Mouse (Mus musculus): ENCODE results near the gene Zbtb16. TPM values are rescaled to one million over a fixed set of nuclear protein-coding genes. Genes with fewer than 3 reads are reported as not detected.

Zbtb16 gene
- total RNA-seq, 2 experiments from 2014 or later: 33.5 to 62.9 TPM

DNA sequence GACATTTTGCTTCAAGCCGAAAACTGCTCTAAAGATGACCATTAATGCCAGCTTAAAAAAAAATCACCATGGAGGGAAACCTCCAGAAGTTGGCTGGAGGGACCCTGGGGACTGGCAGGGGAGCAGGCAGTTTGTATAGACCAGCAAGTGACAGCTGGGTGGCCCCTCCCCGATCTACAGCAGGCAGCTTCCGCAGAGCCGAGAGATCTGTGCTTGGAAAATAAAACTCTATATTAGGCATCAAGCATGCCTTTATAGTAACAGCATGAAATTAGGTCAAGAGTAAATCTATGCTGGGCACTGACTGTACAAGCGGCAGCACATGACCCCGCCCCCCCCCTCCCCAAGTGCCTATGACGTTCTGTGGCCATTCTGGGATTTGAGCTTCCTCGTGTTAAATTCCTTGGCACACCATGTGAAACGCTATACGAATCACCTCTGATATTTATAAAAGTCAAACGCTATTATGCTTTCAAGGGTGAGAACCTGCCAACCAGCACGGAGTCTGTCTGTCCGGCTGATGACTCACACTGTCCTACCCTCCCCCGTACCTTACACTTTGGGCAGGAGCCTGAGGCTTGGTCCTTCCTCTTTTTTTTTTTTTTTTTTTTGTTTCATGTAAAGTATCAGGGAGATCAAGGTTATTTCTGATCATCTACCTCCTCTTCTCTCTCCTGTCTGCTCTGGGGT is 128.7 kb downstream of the Zbtb16 start:
- DNase-seq: peak; percentile 54 to 59

DNA sequence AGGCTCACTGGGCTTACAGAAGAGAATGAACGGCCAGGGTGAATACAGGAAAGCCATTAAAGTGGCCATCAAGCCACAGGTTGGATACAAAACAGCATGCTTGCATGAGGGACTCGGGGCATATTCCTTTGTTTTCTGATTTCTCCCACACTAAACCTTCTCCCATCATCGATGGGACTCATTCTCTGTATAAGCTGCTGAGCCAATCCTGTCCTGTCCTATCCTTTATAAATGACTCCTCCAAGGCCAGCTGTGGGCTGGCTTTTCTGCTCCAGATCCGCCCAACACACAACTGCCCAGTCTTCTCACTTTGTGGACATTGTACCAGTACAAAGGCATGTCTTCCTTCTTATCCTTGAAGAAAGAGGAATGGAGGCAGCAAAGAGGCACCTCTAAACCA is 134.7 kb downstream of the Zbtb16 start:
- peak in 1 of 2 experiments; percentile 28 for DNase-seq

DNA sequence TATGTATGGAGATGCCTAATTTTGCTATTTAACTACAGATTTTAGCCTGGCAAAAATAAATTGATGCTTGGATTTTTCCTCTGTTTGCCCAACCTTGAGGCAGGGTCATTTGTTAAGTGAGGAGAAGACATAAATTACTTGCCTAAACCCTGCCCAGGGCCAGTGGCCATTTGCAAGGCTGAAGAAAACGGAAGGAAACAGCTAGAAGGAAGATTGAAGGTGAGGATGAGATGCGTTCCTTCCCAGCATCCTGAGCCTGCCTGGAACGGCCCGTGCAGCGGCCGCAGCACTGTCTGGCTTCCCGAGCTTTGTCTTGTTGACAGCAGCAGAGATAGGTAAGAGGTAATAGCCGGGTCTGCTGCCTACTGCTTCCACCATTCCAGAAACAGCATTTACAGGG is 135.2 kb downstream of the Zbtb16 start:
- DNase-seq: peak; percentile 39 to 48

DNA sequence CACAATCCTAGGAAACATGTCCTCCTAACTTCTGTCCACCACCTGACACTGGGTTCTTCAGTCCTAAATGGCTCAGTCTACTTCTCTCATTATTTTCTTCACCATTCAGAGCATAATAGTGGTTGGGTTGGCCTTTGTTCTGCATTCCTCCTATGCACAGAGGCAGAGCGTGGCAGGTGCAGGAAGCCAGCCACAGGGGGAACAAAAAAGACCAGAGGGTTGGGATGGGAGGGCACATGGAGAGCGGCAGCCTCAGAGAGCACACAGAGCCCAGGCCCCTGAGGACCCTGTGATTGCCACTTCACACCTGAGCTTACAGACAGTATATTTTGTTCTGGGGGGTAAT is 138.6 kb downstream of the Zbtb16 start:
- no peak for DNase-seq

DNA sequence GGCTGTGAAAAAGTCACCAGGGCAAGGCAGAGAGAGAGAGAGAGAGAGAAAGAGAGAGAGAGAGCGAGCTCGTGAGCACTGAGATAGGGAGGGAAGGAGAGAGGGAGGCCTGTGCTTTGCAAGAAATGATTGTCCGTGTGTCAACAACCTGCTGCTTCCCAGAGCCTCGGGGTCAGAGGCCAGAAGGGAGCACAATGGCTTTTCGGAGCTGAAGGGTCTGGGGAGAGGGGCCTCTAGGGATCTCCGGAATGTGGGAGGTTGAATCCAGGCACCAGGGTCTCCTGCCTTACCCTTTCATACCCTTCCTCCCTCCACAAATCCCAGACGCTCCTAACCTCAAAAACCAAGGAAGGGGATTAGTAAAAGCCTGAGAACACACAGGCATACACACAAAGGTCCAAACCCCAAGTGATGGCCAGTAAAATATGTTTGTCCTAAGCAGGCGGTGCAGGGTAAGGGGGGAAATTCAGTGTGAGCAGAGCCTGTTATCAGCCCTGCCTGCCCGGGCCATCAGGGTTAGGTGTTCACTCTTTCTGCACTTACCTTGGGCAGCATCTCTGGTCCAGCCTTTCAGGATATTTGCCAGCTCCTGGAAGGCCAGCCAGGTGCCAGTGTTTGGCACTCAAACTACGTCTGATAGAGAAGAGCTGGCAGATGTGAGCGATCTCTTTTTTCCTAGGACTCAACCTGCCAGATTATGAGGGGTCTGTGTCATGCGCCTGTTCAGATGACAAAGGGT is 139.1 kb downstream of the Zbtb16 start:
- no peak for DNase-seq

DNA sequence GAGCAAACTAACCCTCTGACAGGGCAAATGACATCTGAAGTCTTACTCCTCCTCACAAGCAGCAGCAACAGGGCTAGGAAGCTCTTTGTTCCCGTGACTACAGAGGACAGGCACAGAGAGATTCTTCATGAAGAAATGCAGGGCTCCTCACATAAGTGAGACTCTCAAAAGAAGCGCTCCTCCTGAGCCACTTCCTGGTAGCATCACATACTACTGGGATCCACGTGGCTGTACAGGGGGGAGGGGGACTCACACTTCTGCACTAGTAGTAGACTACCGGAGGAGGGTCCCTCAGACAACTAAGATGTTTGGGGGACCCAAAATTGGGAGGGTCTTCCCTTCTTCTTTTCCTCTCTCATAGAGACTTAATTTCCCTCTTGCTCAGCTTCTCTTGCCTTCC is 139.7 kb downstream of the Zbtb16 start:
- DNase-seq: no peak

DNA sequence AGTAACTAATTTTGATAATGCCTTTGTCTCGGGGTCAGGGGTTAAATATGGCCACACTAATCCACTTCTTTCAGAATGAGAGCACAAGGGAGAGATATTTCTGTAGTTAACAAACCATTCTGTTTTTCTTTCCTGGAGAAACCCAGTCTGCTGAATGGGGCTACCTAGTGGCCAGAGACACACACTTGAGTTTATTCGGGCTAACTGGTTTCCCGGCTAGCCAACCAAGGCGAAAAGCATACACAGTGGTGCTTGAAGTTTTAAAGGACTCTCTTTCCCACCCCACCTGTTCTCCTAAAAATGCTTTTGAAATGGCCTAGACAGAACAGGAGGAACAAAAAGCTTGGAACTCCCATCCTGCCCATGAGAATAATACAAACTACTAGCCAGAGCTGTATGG is 140.2 kb downstream of the Zbtb16 start:
- DNase-seq: no peak

DNA sequence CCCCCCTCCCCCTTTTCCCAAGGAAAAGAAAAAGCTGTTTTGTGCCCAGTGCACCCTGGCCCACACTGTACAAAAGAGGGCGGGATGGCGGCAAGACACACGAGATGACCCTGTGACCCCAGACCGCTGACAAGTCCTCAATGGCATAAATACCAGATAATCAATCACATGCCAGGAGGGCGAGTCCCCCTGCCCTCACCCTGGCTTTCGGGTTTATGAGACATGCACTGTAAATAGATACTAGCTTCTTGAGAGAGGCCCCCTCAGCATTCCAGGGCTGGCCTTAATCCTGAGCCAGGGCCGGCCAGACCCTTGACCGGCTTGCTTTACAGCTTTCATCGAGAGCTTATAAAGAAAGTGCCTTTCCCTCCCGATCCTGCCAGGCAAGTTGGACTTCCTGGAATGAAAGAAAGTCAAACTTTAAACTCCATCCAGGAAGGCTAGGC is 141.4 kb downstream of the Zbtb16 start:
- no peak for DNase-seq

DNA sequence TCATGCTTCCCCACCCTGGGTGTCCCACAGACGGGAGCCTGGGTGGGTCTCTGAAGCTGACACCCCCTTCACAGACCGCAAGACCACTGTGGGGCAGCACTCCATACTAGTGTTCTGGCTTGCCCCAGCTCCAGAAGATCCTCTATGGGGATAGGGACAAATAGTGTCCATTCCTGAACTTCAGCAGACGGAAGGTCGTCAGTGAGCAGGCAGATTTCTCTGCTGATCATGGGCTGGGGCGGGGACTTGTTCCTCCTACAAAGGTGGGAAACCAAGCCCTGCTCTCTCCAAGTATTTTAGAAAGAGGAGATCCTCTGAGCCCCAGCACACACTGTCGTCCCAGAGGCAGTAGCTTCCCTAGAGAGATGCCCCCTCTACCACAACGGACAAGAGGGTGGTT is 142.3 kb downstream of the Zbtb16 start:
- DNase-seq: no peak

DNA sequence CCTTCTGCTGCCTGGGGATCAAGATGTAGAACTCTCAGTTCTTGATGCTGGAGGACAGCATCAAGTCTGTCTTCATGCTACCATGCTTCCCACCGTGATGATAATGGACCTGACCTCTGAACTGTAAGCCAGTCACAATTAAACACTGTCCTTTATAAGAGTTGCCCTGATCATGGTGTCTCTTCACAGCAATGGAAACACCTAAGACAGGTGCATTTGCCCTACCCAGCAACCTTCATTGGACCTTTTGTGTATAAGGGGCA is 146.4 kb downstream of the Zbtb16 start:
- no peak for DNase-seq

DNA sequence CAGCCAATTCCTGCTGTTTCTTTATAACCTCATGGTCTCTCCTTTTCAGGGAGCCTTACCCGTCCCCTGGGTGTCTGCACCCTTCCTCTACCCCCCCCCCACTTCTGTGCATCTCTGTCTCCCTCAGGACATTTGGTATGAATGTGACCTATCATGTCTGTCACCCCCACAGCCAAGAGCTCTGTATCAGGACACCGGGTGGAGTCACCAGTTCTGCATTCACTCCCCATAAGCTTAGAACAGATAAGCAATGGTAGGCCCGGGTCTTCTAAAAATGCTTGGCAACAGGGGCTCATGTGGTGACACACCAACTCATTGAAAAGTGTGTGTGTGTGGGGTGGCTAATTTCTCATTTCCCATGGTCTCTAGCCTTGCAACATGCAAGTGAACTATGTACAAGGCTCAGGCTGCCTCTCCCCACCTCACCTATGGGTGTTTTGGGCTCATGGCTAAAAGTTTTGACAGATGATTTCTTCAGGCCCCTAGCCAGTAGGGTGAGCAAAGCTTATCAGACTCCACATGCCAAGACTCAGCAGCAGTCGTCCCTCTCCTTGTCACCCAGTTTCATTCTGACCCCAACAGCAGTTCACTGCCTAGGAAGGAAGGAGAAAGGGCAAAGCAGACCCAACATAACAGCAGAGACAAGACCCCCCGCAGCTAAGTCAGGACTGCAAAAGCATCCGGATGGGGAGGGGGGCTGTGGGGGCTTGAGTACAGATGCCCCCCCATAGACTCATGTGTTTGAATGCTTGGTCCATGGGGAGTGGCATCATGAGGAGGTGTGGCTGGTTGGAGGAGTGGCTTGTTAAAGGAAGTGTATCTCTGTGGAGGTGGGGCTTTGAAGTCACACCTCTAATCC is 146.9 kb downstream of the Zbtb16 start:
- DNase-seq: no peak

DNA sequence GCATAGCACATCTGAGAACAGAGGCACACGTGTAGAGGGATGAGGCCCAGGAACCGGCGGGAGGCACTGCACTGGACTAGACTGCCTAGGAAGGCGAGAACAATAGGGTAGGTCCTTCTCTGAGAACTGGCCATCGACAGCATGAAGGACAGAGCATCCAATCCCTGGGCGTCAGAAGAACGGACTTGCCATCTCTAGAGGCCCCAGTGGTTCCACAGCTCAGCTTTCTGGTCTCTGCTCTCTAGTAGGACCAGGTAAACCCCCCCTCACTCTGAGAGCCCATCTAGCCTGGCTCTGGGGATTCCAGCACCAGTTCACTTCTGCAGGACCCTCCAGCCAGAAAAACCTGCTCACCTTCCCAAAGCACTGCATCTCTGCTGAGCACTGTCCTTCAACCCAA is 148.1 kb downstream of the Zbtb16 start:
- DNase-seq: no peak

DNA sequence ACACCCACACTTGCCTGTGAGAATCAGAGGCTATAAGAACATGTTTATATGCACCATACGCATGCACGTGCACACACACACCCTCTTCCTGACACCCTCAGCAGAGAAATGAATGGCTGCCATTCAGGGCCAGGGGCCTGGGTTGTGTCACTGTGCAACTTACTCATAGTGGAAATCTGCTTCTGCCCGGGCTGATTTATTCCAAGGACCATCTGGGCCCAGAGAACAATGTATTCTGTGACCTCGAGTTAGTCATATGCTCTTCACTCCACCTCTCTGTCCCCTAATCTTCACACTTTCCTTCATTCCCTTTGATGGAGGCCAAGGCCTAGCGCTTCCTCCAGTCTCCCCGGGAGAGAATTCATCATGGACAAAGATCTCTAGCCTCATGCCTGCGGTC is 150.3 kb downstream of the Zbtb16 start:
- peak; percentile 65 to 67 for DNase-seq

DNA sequence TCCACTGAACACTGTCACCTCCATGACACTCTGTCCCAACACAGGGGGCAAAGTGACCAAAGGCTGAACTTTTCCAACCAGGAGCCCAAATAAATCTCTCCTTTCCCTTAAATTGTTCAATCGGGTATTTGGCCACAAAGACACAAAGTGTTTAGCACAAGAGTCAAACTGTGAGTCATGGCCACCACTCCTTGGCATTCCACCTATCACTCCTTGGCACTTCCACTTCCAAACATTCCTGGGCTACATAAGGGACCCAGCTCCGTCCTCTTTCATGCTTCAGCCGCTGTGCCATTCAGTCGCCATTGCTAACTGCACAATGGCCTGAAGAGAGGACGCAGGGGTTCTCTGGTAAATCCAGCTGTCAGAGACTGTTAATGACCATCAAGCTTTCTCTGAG is 151.9 kb downstream of the Zbtb16 start:
- DNase-seq: no peak

DNA sequence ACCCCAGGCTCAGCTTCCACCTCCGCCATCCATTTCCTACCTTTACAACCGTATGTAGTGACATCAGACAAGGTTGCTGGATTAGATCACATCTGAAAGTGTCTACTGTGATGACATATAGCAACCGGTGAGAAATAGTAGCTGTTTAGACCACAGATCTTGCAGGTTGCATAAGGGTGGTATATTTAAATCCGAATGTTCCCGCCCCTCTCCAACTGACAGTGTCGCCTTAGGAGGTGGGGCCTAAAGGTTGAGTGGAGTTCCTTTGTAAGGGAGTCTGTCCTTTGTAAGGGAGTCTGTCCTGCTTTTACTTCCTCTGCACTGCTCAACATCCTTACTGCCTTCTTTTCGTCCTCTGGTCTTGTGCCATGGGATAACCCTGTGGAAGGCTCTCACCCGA is 154.8 kb downstream of the Zbtb16 start:
- no peak for DNase-seq

DNA sequence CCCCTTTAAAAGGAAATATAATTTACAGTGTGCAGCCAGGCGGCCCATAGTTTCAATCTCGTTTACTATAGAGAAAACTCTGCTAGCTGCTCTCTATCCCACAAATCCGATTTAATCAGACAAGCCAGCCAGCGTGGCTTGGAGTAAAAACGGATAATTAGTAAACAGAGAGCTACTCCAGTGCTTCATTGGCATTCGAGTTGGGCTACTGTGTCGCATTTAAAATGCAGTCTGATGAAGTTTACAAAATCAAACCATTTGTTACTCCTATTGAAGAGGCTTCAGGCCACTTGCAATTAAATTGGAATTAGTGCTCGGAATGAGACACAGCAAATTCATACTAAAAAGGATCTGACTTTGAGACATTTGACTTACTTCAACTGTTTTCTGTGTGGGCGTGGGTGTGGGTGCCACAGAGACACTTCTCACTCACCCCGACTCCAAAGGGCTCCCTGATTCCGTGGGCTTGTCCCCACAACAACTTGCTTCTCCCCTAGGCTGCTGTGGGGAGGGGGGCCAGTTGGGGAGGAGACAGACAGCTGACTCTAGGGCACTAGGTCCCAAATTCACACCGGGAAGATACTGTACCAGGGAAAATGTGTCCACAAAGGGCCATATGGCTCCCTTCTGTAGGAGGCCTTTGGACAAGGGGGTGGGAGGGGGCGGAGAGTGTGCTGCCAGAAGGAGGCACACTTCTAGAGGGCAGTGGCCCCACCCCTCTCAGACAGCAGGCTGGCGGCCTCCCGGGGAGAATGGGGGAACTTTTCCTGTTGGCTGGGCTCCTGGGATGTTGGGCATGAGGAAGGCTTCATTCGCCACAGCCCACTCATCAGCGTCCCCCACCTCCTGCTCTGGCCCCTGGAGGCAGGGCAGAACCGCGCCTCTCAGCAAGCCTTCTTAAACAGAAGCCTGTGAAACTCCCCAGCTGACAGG is 157.3 kb downstream of the Zbtb16 start:
- no peak for DNase-seq

DNA sequence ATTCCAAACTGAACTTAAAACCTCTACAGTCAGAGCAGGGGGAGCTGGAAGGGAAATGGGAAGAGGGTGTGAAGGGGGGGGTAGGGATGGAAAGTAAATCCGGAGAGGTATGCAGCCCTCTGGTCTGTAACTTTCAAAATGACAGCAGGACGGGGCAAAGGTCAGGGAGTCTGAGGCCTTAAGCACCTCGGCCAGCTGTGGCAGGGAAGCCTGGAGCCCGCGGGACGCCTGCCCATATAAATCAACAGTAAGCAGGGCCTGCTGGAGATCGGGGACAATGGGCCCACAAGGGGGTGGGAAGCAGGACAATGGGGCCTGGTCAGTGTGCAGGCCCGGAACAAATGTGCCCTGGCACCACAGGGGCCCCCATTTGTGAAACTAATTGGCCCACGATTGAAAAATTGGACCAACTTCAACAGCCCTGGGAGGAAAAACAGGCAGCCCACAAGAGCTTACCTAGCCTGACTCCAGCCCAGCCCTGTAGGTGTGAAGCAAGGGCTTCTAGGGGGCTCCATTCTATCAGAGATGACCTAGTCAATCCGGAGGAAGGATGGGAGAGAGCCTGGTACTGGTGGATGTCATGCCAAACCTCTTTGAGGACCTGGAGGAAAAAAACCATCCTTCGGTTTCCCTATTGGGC is 160.8 kb downstream of the Zbtb16 start:
- DNase-seq: peak; percentile 18 to 27

DNA sequence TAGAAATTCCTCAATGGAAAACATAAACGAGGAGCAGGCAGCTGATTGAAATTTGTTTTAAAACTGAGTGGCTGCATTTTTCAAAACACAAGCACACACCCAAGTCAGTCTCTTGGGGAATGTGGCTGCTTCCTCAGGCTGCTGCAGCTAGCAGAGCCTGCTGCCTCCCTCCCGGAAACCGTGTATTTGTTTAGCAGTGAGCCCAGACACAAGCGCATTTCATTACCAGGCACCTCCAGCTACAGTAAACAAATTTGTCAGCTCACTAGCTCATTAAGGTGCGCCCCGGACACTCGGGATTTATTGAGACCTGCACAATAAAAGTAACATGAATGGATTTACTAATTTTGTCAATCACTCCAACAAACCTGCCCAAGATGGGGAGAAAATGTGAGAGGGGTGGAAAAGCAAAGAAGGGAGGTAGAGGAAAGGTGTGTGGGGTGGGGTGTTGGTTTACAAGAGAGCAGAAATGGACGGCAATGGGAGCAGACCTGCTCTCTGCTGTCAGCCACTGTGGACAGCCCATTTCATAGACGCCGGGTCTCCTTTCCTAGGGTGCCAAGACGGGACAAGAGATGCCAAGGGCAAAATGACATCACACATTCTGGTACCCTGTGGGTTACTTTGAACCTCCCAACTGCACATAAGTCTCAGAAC is 161.5 kb downstream of the Zbtb16 start:
- DNase-seq: peak in 1 of 2 experiments; percentile 23

DNA sequence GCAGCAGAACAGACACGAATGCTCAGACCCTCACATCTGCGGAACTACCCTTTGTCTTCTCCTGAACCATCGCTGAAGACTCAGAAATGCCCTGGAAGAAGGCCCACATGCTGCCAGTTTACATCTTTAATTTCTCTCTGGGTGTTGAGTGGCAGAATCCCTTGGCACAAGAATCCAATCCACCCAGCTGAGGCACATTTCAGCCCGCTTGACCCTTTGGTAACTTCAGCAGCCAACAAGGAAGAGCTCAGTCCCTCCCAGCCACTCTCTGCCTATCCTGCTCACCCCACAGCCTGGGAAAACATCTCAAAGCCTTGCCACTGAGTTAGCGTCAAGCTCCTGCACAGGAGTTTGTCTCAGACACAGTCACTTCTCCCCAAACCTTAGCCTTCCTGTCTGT is 162.2 kb downstream of the Zbtb16 start:
- DNase-seq: no peak

DNA sequence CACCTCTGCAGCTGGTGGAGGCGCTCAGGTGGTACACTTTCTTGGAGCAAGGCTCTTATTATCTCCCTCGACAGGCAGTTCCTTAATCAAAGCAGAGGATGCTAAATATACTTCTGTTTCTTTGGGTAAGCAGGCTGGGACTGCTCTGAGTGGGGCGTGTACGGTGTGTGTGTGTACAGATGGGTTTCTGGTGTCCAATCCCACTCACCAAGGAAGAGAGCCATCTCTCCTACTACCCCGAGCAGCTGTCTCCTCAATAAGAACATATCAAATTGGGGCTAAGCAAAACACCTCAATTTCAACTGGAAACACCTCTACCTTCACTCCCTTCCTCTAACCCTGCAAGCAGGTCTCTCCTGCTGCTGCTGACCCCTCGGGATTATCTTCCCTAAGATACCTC is 162.8 kb downstream of the Zbtb16 start:
- DNase-seq: no peak

DNA sequence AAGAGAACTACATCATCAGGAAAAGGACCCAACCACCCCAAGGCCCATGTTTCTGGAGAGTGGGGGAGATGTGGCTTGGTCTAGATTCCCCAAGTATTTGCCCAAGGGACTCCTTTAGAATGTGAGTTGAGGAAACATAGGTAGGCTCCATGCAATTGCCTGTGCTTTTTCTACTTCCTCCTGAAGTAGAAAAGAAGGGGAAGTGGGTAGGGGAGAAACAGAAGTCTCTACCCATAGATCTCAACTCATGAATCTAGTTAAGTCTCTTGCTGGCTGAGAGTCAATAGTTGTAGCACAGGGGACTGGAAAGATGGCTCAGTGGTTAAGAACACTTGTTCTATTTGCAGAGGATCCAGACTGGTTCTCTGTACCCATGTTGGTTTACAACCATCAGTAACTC is 164.2 kb downstream of the Zbtb16 start:
- DNase-seq: no peak
